Mouse (Mus musculus): ENCODE results near the gene Srp9. TPM values are rescaled to one million over a fixed set of nuclear protein-coding genes. Genes with fewer than 3 reads are reported as not detected.

The Srp9 gene
- polyA plus RNA-seq, 1 experiment from 2014 or later: 95.5 TPM

DNA sequence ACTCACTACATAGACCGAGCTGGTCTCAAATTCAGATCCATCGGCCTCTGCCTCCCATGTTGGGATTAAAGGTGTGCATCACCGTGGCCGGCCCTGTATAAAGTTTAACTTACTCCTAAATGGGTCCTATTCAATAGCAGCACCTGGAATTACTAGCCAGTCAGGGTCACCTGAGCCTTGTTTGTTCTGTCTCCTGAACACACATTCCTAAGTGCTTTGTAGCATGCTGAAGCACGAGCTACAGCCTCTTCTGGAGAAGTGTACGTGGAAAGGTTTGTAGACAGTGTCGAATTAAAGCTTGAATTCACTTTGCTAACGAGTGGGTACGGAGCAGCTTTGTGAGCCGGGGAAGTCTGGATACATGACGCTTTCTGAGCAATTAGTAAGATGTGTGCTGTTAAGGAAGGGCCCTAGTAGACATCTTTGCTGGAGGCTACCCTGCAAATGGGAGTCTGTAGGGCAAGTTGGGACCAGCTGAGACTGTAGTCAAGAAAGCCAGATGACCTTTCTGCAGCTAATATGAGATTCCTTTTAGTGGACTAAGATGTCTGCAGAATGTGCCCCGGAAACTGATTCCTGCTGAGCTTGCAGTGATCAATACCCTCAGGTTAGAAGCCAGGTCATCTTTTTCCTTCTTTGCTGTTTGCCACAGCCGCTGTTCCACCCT is 32.7 kb upstream of the Srp9 start:
- Histone ChIP-seq H3K4me3 (no peak overlapping the region), H3K4me1 (peaks cover 78% of the 10 kb centered on the region), H3K9me3 (no peaks in the 10 kb centered on the region), H3K27me3 (replicated peaks) (no peaks in the 10 kb centered on the region), H3K9ac (no peak overlapping the region), H3K36me3 (no peaks in the 10 kb centered on the region), H3K4me2 (no peak overlapping the region), H3K27ac (replicated peaks) (no peak overlapping the region)
- ATAC-seq (ENCODE audit: extremely low read depth, insufficient number of reproducible peaks, low FRiP score, low TSS enrichment): no peak
- 79% methylated on average over 13 of the region's 13 CpGs for WGBS

DNA sequence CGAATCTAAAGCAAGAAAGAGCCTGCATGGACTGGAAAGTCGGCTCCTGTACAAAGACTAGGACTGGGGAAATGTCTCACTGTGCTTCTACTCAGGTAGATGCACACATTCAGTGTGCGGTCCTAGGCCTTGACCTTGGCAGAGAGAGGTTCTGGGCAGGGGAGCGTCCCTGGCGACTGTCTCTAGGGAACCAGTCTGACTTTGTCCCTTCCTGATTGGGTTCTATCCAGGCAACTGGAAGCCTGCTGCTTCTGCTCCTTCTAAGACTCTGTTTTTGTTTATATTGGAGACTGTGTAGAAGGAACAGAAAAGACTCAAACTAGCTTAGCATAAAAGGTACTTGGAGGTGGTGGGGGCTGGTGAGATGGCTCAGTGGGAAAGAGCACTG is 32.1 kb upstream of the Srp9 start:
- Histone ChIP-seq H3K36me3 (no peaks in the 10 kb centered on the region), H3K9ac (no peak overlapping the region), H3K4me1 (peaks cover 75% of the 10 kb centered on the region), H3K4me2 (no peak overlapping the region), H3K27ac (replicated peaks) (no peak overlapping the region), H3K4me3 (no peak overlapping the region), H3K27me3 (replicated peaks) (no peaks in the 10 kb centered on the region), H3K9me3 (no peaks in the 10 kb centered on the region)
- 68% methylated on average over 5 of the region's 5 CpGs for WGBS
- no peak for ATAC-seq (ENCODE audit: extremely low read depth, insufficient number of reproducible peaks, low FRiP score, low TSS enrichment)

GRCm38 (mm10) chr1:182093407-182093806 is 31.1 kb upstream of the Srp9 start:
- no peak for ATAC-seq (ENCODE audit: extremely low read depth, insufficient number of reproducible peaks, low FRiP score, low TSS enrichment)
- Histone ChIP-seq H3K9me3 (no peaks in the 10 kb centered on the region), H3K27me3 (replicated peaks) (no peaks in the 10 kb centered on the region), H3K4me1 (peaks cover 66% of the 10 kb centered on the region), H3K9ac (no peak overlapping the region), H3K4me2 (no peak overlapping the region), H3K36me3 (no peaks in the 10 kb centered on the region), H3K4me3 (no peak overlapping the region), H3K27ac (replicated peaks) (no peak overlapping the region)
- WGBS: 84% methylated on average over 5 of the region's 5 CpGs

DNA sequence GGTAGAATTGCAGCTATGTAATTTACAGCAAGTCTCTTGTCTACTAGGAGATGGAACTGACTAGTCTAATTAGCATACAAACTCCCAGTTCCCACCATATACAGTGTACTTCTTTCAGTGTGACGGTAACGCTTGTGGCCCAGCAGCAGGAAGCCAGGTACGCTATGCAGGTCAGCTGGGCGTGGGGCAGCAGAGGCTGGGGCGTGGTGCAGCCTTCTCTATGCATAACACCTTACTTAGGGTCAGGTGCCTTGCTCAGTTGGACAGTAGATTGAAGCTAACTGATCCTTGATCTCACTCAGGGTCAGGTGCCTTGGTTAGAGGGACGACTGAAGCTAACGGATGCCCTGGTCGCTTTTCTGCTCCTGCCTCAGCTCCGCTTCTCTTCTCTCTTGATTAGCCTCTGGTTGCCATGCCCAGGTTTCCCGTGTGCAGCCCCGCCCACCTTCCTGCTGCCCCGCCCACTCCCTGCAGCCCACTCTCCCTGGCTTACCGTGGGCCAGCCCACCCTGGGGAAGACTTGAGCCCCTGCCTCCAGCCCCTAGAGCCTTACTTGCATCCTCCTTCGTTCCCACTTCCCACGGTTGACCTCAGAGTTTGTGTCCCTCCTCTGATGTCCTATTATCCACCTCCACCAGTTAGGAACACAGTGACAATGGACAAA is 29.9 kb upstream of the Srp9 start:
- H3K4me1 ChIP-seq: peaks cover 65% of the 10 kb centered on the region
- H3K9me3 ChIP-seq: no peaks in the 10 kb centered on the region
- H3K27ac ChIP-seq (replicated peaks): 0 out of 2 replicates have a peak overlapping the region, but pooled peaks have one; percentile 5
- no peaks in the 10 kb centered on the region for H3K27me3 ChIP-seq (replicated peaks)
- 0 out of 2 replicates have a peak overlapping the region, but pooled peaks have one; percentile 33 for H3K9ac ChIP-seq
- no peaks in the 10 kb centered on the region for H3K36me3 ChIP-seq
- ATAC-seq (ENCODE audit: extremely low read depth, insufficient number of reproducible peaks, low FRiP score, low TSS enrichment): no peak
- peak overlapping the region; percentile 39 for H3K4me2 ChIP-seq
- no peak overlapping the region for H3K4me3 ChIP-seq
- WGBS: 40% methylated on average over 15 of the region's 15 CpGs

GRCm38 (mm10) chr1:182095240-182095741 is 29.2 kb upstream of the Srp9 start:
- H3K27me3 ChIP-seq (replicated peaks): no peaks in the 10 kb centered on the region
- no peak overlapping the region for H3K4me3 ChIP-seq
- 15% methylated on average over 10 of the region's 10 CpGs for WGBS
- H3K9me3 ChIP-seq: no peaks in the 10 kb centered on the region
- peak overlapping the region; percentile 39 for H3K4me2 ChIP-seq
- 0 out of 2 replicates have a peak overlapping the region, but pooled peaks have one; percentile 40 for H3K9ac ChIP-seq
- peak overlapping the region; percentile 50; the same call in 1 of the 2 replicates for H3K27ac ChIP-seq (replicated peaks)
- H3K4me1 ChIP-seq: peaks cover 58% of the 10 kb centered on the region
- H3K36me3 ChIP-seq: no peaks in the 10 kb centered on the region
- ATAC-seq (ENCODE audit: extremely low read depth, insufficient number of reproducible peaks, low FRiP score, low TSS enrichment): no peak

DNA sequence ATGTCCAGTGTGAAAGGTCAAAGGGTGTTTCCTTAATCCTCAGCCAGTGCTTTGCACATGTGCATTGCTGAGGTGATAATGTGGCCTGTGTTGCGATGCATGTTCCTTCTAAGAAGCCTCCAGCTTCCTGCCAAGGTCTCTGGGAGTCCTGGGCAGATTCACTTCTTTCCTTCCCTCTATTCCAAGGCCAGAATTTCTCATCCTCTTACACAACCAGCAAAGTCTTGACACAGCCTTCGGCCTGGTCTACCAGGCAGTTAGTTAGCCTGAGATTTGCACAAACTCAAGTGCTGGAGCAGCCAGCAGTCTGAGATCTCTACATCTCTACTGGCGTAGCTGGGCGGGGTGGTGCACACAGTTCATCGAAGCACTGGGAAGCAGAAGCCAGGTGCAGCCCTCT is 27.8 kb upstream of the Srp9 start:
- H3K27ac ChIP-seq (replicated peaks): no peak overlapping the region
- H3K36me3 ChIP-seq: no peaks in the 10 kb centered on the region
- ATAC-seq (ENCODE audit: extremely low read depth, insufficient number of reproducible peaks, low FRiP score, low TSS enrichment): no peak
- H3K9me3 ChIP-seq: no peaks in the 10 kb centered on the region
- H3K9ac ChIP-seq: no peak overlapping the region
- no peak overlapping the region for H3K4me3 ChIP-seq
- H3K4me1 ChIP-seq: peaks cover 49% of the 10 kb centered on the region
- no peak overlapping the region for H3K4me2 ChIP-seq
- WGBS: 68% methylated on average over 5 of the region's 5 CpGs
- no peaks in the 10 kb centered on the region for H3K27me3 ChIP-seq (replicated peaks)

GRCm38 (mm10) chr1:182099062-182099461 is 25.5 kb upstream of the Srp9 start:
- no peak overlapping the region for H3K27ac ChIP-seq (replicated peaks)
- H3K36me3 ChIP-seq: no peaks in the 10 kb centered on the region
- no peak overlapping the region for H3K4me2 ChIP-seq
- 0 out of 2 replicates have a peak overlapping the region, but pooled peaks have one; percentile 7 for H3K9ac ChIP-seq
- no peak for ATAC-seq (ENCODE audit: extremely low read depth, insufficient number of reproducible peaks, low FRiP score, low TSS enrichment)
- H3K4me1 ChIP-seq: peaks cover 51% of the 10 kb centered on the region
- H3K9me3 ChIP-seq: no peaks in the 10 kb centered on the region
- 42% methylated on average over 5 of the region's 5 CpGs for WGBS
- H3K27me3 ChIP-seq (replicated peaks): no peaks in the 10 kb centered on the region
- no peak overlapping the region for H3K4me3 ChIP-seq

- WGBS: 53% methylated on average over 3 of the region's 3 CpGs
- H3K36me3 ChIP-seq: no peaks in the 10 kb centered on the region
- H3K27ac ChIP-seq (replicated peaks): no peak overlapping the region
- H3K4me3 ChIP-seq: no peak overlapping the region
- no peaks in the 10 kb centered on the region for H3K27me3 ChIP-seq (replicated peaks)
- H3K4me2 ChIP-seq: no peak overlapping the region
- H3K9me3 ChIP-seq: no peaks in the 10 kb centered on the region
- peaks cover 48% of the 10 kb centered on the region for H3K4me1 ChIP-seq
- no peak overlapping the region for H3K9ac ChIP-seq
- no peak for ATAC-seq (ENCODE audit: extremely low read depth, insufficient number of reproducible peaks, low FRiP score, low TSS enrichment)
Observed at GRCm38 (mm10) chr1:182100403-182100802, 24.1 kb upstream of the Srp9 start.

DNA sequence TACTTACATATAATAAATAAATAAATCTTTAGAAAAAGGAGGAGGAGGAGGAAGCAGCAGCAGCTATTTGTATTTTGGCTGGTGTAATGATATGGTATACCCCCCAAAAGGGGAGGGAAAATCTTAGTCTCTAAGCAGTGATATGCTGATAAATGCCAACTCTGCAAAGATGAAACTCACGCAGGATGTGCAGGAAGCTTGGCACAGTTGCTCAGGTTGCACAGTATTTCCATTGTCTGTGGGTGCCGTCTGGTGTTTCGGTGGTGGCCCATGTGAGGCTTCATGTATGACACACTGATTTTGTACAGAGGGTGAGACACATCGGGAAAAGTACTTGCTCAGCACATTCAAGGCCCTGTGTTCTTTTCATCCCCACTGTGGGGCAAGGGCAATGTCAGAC is 23.1 kb upstream of the Srp9 start:
- 64% methylated on average over 4 of the region's 4 CpGs for WGBS
- ATAC-seq (ENCODE audit: extremely low read depth, insufficient number of reproducible peaks, low FRiP score, low TSS enrichment): no peak
- H3K27me3 ChIP-seq (replicated peaks): no peaks in the 10 kb centered on the region
- H3K36me3 ChIP-seq: no peaks in the 10 kb centered on the region
- H3K9ac ChIP-seq: no peak overlapping the region
- H3K27ac ChIP-seq (replicated peaks): no peak overlapping the region
- H3K4me2 ChIP-seq: no peak overlapping the region
- no peak overlapping the region for H3K4me3 ChIP-seq
- H3K4me1 ChIP-seq: peaks cover 52% of the 10 kb centered on the region
- no peaks in the 10 kb centered on the region for H3K9me3 ChIP-seq

GRCm38 (mm10) chr1:182102706-182103105 is 21.8 kb upstream of the Srp9 start:
- H3K4me1 ChIP-seq: peaks cover 56% of the 10 kb centered on the region
- H3K27ac ChIP-seq (replicated peaks): no peak overlapping the region
- no peak for ATAC-seq (ENCODE audit: extremely low read depth, insufficient number of reproducible peaks, low FRiP score, low TSS enrichment)
- H3K4me2 ChIP-seq: no peak overlapping the region
- H3K4me3 ChIP-seq: no peak overlapping the region
- no peak overlapping the region for H3K9ac ChIP-seq
- H3K36me3 ChIP-seq: no peaks in the 10 kb centered on the region
- no peaks in the 10 kb centered on the region for H3K27me3 ChIP-seq (replicated peaks)
- no peaks in the 10 kb centered on the region for H3K9me3 ChIP-seq

DNA sequence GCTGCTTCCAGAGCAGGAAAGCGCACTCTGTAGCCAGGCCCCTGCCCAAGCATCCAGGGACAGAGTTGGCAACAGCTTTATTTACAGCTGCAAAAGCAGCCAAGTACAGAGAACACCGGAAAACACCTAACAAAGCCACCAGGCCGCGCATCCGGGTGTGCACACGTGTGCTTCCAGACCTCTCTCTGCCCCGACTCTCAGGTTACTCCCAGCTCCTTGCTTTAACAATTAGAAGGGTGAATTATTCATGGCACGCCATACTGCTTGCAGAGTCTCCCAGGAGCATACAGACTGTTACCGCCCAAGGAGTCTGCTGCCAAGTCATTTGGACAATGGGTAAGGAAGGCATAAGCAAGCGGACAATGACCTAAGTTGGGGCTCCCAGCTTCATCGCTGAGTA is 21.1 kb upstream of the Srp9 start:
- no peak overlapping the region for H3K4me3 ChIP-seq
- H3K27ac ChIP-seq (replicated peaks): no peak overlapping the region
- H3K36me3 ChIP-seq: no peaks in the 10 kb centered on the region
- H3K9ac ChIP-seq: no peak overlapping the region
- peaks cover 62% of the 10 kb centered on the region for H3K4me1 ChIP-seq
- WGBS: 87% methylated on average over 11 of the region's 11 CpGs
- H3K27me3 ChIP-seq (replicated peaks): no peaks in the 10 kb centered on the region
- no peak for ATAC-seq (ENCODE audit: extremely low read depth, insufficient number of reproducible peaks, low FRiP score, low TSS enrichment)
- no peak overlapping the region for H3K4me2 ChIP-seq
- no peaks in the 10 kb centered on the region for H3K9me3 ChIP-seq

DNA sequence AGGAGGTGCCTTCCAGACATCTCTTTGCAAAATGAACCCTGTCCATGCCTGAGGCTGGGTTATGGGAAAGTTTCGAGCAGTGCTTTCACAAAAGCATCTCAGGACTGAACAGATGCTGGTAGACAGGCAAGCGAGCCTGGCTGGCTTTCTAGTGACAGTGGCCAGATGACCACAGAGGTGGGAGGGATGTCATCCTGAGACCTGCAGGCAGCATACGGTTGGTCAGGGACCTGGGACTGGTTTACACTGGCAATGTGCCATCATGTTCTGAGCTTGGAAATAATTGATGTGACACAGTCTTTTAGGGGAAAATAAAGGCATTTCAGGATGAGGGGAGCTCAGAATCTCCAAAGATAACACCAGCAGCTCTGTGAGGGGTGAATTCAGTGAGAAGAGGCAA is 19.5 kb upstream of the Srp9 start:
- H3K4me2 ChIP-seq: no peak overlapping the region
- peaks cover 57% of the 10 kb centered on the region for H3K4me1 ChIP-seq
- WGBS: 26% methylated on average over 3 of the region's 3 CpGs
- no peaks in the 10 kb centered on the region for H3K9me3 ChIP-seq
- no peaks in the 10 kb centered on the region for H3K36me3 ChIP-seq
- ATAC-seq (ENCODE audit: extremely low read depth, insufficient number of reproducible peaks, low FRiP score, low TSS enrichment): no peak
- H3K9ac ChIP-seq: 0 out of 2 replicates have a peak overlapping the region, but pooled peaks have one; percentile 19
- H3K27ac ChIP-seq (replicated peaks): no peak overlapping the region
- H3K27me3 ChIP-seq (replicated peaks): no peaks in the 10 kb centered on the region; the same call in 1 of the 2 replicates
- no peak overlapping the region for H3K4me3 ChIP-seq
